ENCODE assay signal across 18 mouse cellular contexts in genomic region chr1:75517984-75518383, GRCm38 (mm10). TPM values are rescaled to one million over a fixed set of nuclear protein-coding genes. Genes with fewer than 3 reads are reported as not detected.
DNase-seq lines count a peak whose midpoint lies in the region; ATAC-seq lines count a peak whose summit lies in the region.
"Had no signal": no experiment of that assay in that cellular context is flagged by ENCODE, and none has a peak within 500 bp of the region (broad histone marks: within the 10 kb centered on the region; RNA-seq: fewer than 3 reads in every experiment).

No protein-coding gene starts in this region.

- no peak overlapping the region for H3K4me3 ChIP-seq in forebrain, embryonic 10.5 days
- no peak overlapping the region for H3K4me3 ChIP-seq in forebrain, embryonic 16.5 days (replicated peaks; ENCODE audit: low read length)
- no peak overlapping the region for H3K4me3 ChIP-seq in lung, embryonic 15.5 days
- no peak overlapping the region for H3K4me3 ChIP-seq in embryonic facial prominence, embryonic 15.5 days (replicated peaks)
- no peak overlapping the region for H3K4me3 ChIP-seq in stomach, embryonic 16.5 days (replicated peaks; ENCODE audit: low read length)
- H3K4me3 ChIP-seq in forebrain, embryonic 12.5 days (replicated peaks): no peak overlapping the region
- H3K4me3 ChIP-seq: limb, embryonic 13.5 days; neural tube, embryonic 12.5 days had no signal

- no peak for DNase-seq in forebrain, embryonic 10.5 days (ENCODE audit: extremely low spot score, low spot score)
- no peak for DNase-seq in lung, postnatal 10 days
- no peak for DNase-seq in urinary bladder, adult 18-20 months (ENCODE audit: low spot score in 2 of 2)
- DNase-seq: cerebellum, adult 2 months; heart, adult 11 months; heart, postnatal 36 days; lung, adult 18-20 months; spleen, adult 18-20 months; thymus, adult 2 months had no signal

- H3K27ac ChIP-seq in forebrain, embryonic 10.5 days: 0 out of 2 replicates have a peak overlapping the region, but pooled peaks have one; percentile 48
- H3K27ac ChIP-seq in forebrain, embryonic 16.5 days (ENCODE audit: low read length): no peak overlapping the region
- peak overlapping the region; percentile 98; the same call in 1 of the 2 replicates for H3K27ac ChIP-seq in lung, embryonic 15.5 days
- H3K27ac ChIP-seq in embryonic facial prominence, embryonic 15.5 days (replicated peaks): peak overlapping the region; percentile 63
- peak overlapping the region; percentile 72 for H3K27ac ChIP-seq in stomach, embryonic 16.5 days (ENCODE audit: low read length)
- no peak overlapping the region for H3K27ac ChIP-seq in forebrain, embryonic 12.5 days
- H3K27ac ChIP-seq: limb, embryonic 13.5 days; neural tube, embryonic 12.5 days had no signal

- H3K36me3 ChIP-seq in forebrain, embryonic 10.5 days (replicated peaks): no peaks in the 10 kb centered on the region
- no peaks in the 10 kb centered on the region for H3K36me3 ChIP-seq in forebrain, embryonic 16.5 days (ENCODE audit: control insufficient read depth, insufficient read depth)
- H3K36me3 ChIP-seq in lung, embryonic 15.5 days: no peaks in the 10 kb centered on the region
- no peaks in the 10 kb centered on the region for H3K36me3 ChIP-seq in embryonic facial prominence, embryonic 15.5 days
- no peaks in the 10 kb centered on the region for H3K36me3 ChIP-seq in stomach, embryonic 16.5 days (ENCODE audit: control insufficient read depth, insufficient read depth, low read length)
- H3K36me3 ChIP-seq in forebrain, embryonic 12.5 days (replicated peaks): no peaks in the 10 kb centered on the region
- H3K36me3 ChIP-seq: limb, embryonic 13.5 days; neural tube, embryonic 12.5 days had no signal

- H3K9me3 ChIP-seq in forebrain, embryonic 10.5 days: no peaks in the 10 kb centered on the region
- no peaks in the 10 kb centered on the region for H3K9me3 ChIP-seq in forebrain, embryonic 16.5 days (ENCODE audit: control insufficient read depth, low read length)
- no peaks in the 10 kb centered on the region for H3K9me3 ChIP-seq in lung, embryonic 15.5 days
- H3K9me3 ChIP-seq in embryonic facial prominence, embryonic 15.5 days (replicated peaks): no peaks in the 10 kb centered on the region
- H3K9me3 ChIP-seq in stomach, embryonic 16.5 days (replicated peaks; ENCODE audit: control insufficient read depth, low read length): no peaks in the 10 kb centered on the region
- no peaks in the 10 kb centered on the region for H3K9me3 ChIP-seq in forebrain, embryonic 12.5 days
- H3K9me3 ChIP-seq: limb, embryonic 13.5 days; neural tube, embryonic 12.5 days had no signal

- peaks cover 16% of the 10 kb centered on the region for H3K4me1 ChIP-seq in forebrain, embryonic 10.5 days
- peaks cover 8% of the 10 kb centered on the region for H3K4me1 ChIP-seq in forebrain, embryonic 16.5 days (replicated peaks; ENCODE audit: control insufficient read depth, insufficient read depth, low read length)
- H3K4me1 ChIP-seq in lung, embryonic 15.5 days: peaks cover 29% of the 10 kb centered on the region
- H3K4me1 ChIP-seq in embryonic facial prominence, embryonic 15.5 days: peaks cover 27% of the 10 kb centered on the region
- H3K4me1 ChIP-seq in stomach, embryonic 16.5 days (ENCODE audit: control insufficient read depth, insufficient read depth, low read length): peaks cover 18% of the 10 kb centered on the region
- peaks cover 13% of the 10 kb centered on the region for H3K4me1 ChIP-seq in forebrain, embryonic 12.5 days

- no peak overlapping the region for H3K4me2 ChIP-seq in forebrain, embryonic 16.5 days (ENCODE audit: low read length)
- no peak overlapping the region for H3K4me2 ChIP-seq in lung, embryonic 15.5 days
- no peak overlapping the region for H3K4me2 ChIP-seq in embryonic facial prominence, embryonic 15.5 days (replicated peaks)
- H3K4me2 ChIP-seq in stomach, embryonic 16.5 days (ENCODE audit: low read depth, low read length): no peak overlapping the region
- no peak overlapping the region for H3K4me2 ChIP-seq in forebrain, embryonic 12.5 days
- H3K4me2 ChIP-seq: limb, embryonic 13.5 days; neural tube, embryonic 12.5 days had no signal

- no peak overlapping the region for H3K9ac ChIP-seq in forebrain, embryonic 16.5 days (replicated peaks; ENCODE audit: low read depth, low read length)
- H3K9ac ChIP-seq in lung, embryonic 15.5 days: no peak overlapping the region
- H3K9ac ChIP-seq in embryonic facial prominence, embryonic 15.5 days: no peak overlapping the region
- H3K9ac ChIP-seq in stomach, embryonic 16.5 days (ENCODE audit: low read length): no peak overlapping the region
- H3K9ac ChIP-seq in forebrain, embryonic 12.5 days: no peak overlapping the region
- H3K9ac ChIP-seq: limb, embryonic 13.5 days; neural tube, embryonic 12.5 days had no signal

- ATAC-seq in forebrain, embryonic 16.5 days: no peak
- no peak for ATAC-seq in lung, embryonic 15.5 days (ENCODE audit: borderline replicate concordance, extremely low read depth, low FRiP score, low TSS enrichment)
- no peak for ATAC-seq in embryonic facial prominence, embryonic 15.5 days (ENCODE audit: insufficient number of reproducible peaks, low FRiP score, low TSS enrichment, low read depth)
- ATAC-seq in stomach, embryonic 16.5 days (ENCODE audit: insufficient read depth, low FRiP score): peak; percentile 9; the same call in 1 of the 2 replicates
- ATAC-seq in forebrain, embryonic 12.5 days (ENCODE audit: low FRiP score): no peak
- ATAC-seq: inflammation-experienced regulatory T-cells, adult 6 months; midbrain, embryonic 16.5 days had no signal

- WGBS in forebrain, embryonic 10.5 days: 55% methylated on average over 4 of the region's 4 CpGs
- 68% methylated on average over 4 of the region's 4 CpGs for WGBS in forebrain, embryonic 16.5 days
- 56% methylated on average over 4 of the region's 4 CpGs for WGBS in lung, embryonic 15.5 days
- WGBS in embryonic facial prominence, embryonic 15.5 days: 57% methylated on average over 4 of the region's 4 CpGs
- WGBS in stomach, embryonic 16.5 days: 33% methylated on average over 4 of the region's 4 CpGs
- WGBS in forebrain, embryonic 12.5 days: 75% methylated on average over 3 of the region's 4 CpGs

- no peaks in the 10 kb centered on the region for H3K27me3 ChIP-seq in forebrain, embryonic 10.5 days (ENCODE audit: poor library complexity, severe bottlenecking)
- no peaks in the 10 kb centered on the region for H3K27me3 ChIP-seq in forebrain, embryonic 16.5 days (replicated peaks; ENCODE audit: control insufficient read depth, insufficient read depth, low read length)
- H3K27me3 ChIP-seq in lung, embryonic 15.5 days: no peaks in the 10 kb centered on the region
- H3K27me3 ChIP-seq in embryonic facial prominence, embryonic 15.5 days: no peaks in the 10 kb centered on the region
- H3K27me3 ChIP-seq in stomach, embryonic 16.5 days (ENCODE audit: control insufficient read depth, insufficient read depth, low read length): no peaks in the 10 kb centered on the region
- H3K27me3 ChIP-seq in forebrain, embryonic 12.5 days: no peaks in the 10 kb centered on the region
- H3K27me3 ChIP-seq: limb, embryonic 13.5 days; neural tube, embryonic 12.5 days had no signal

RNA-seq across cellular contexts. Expression of gene Stk11ip, which starts 3.3 kb away (rescaled TPM):
- 33.2 and 33.5 TPM in 2 replicates for polyA plus RNA-seq in forebrain, embryonic 10.5 days (2016; fragmentation: Nextera tagmentation; extraction: Ambion mirVana)
- 16.7 and 22.4 TPM in 2 replicates for polyA plus RNA-seq in forebrain, embryonic 16.5 days (2015; fragmentation: Nextera tagmentation; extraction: Ambion mirVana)
- 20.7 and 20.8 TPM in 2 replicates for polyA plus RNA-seq in lung, embryonic 15.5 days (2015; fragmentation: Nextera tagmentation; extraction: Ambion mirVana)
- polyA plus RNA-seq in embryonic facial prominence, embryonic 15.5 days (2015; fragmentation: Nextera tagmentation; extraction: Ambion mirVana): 19.7 and 21.1 TPM in 2 replicates
- 18.6 and 19.8 TPM in 2 replicates for polyA plus RNA-seq in stomach, embryonic 16.5 days (2015; fragmentation: Nextera tagmentation; extraction: Ambion mirVana)
- polyA plus RNA-seq in forebrain, embryonic 12.5 days (2016; fragmentation: Nextera tagmentation; extraction: Ambion mirVana): 24.4 and 27.8 TPM in 2 replicates

RNA-seq across cellular contexts. Expression of gene Inha, which starts 11.1 kb away (rescaled TPM):
- polyA plus RNA-seq in forebrain, embryonic 10.5 days (2016; fragmentation: Nextera tagmentation; extraction: Ambion mirVana): 2.7 and 2.9 TPM in 2 replicates
- 13.7 and 18.1 TPM in 2 replicates for polyA plus RNA-seq in forebrain, embryonic 16.5 days (2015; fragmentation: Nextera tagmentation; extraction: Ambion mirVana)
- polyA plus RNA-seq in lung, embryonic 15.5 days (2015; fragmentation: Nextera tagmentation; extraction: Ambion mirVana): 3.6 and 4.6 TPM in 2 replicates
- 14.7 and 15.7 TPM in 2 replicates for polyA plus RNA-seq in embryonic facial prominence, embryonic 15.5 days (2015; fragmentation: Nextera tagmentation; extraction: Ambion mirVana)
- polyA plus RNA-seq in stomach, embryonic 16.5 days (2015; fragmentation: Nextera tagmentation; extraction: Ambion mirVana): 7.4 and 8.3 TPM in 2 replicates
- 5.9 and 6.6 TPM in 2 replicates for polyA plus RNA-seq in forebrain, embryonic 12.5 days (2016; fragmentation: Nextera tagmentation; extraction: Ambion mirVana)
- polyA plus RNA-seq: inflammation-experienced regulatory T-cells, adult 6 months had no signal

RNA-seq across cellular contexts. Expression of gene Obsl1, which starts 11.7 kb away (rescaled TPM):
- 34.5 and 35.8 TPM in 2 replicates for polyA plus RNA-seq in forebrain, embryonic 10.5 days (2016; fragmentation: Nextera tagmentation; extraction: Ambion mirVana)
- 19.6 and 21.6 TPM in 2 replicates for polyA plus RNA-seq in forebrain, embryonic 16.5 days (2015; fragmentation: Nextera tagmentation; extraction: Ambion mirVana)
- polyA plus RNA-seq in lung, embryonic 15.5 days (2015; fragmentation: Nextera tagmentation; extraction: Ambion mirVana): 74.0 and 77.9 TPM in 2 replicates
- 104 and 108 TPM in 2 replicates for polyA plus RNA-seq in embryonic facial prominence, embryonic 15.5 days (2015; fragmentation: Nextera tagmentation; extraction: Ambion mirVana)
- polyA plus RNA-seq in stomach, embryonic 16.5 days (2015; fragmentation: Nextera tagmentation; extraction: Ambion mirVana): 34.1 and 44.4 TPM in 2 replicates
- polyA plus RNA-seq in forebrain, embryonic 12.5 days (2016; fragmentation: Nextera tagmentation; extraction: Ambion mirVana): 31.8 and 36.8 TPM in 2 replicates
- polyA plus RNA-seq: inflammation-experienced regulatory T-cells, adult 6 months had no signal

RNA-seq across cellular contexts. Expression of gene Slc4a3, which starts 28.1 kb away (rescaled TPM):
- 13.6 and 15.0 TPM in 2 replicates for polyA plus RNA-seq in forebrain, embryonic 10.5 days (2016; fragmentation: Nextera tagmentation; extraction: Ambion mirVana)
- 37.4 and 50.4 TPM in 2 replicates for polyA plus RNA-seq in forebrain, embryonic 16.5 days (2015; fragmentation: Nextera tagmentation; extraction: Ambion mirVana)
- 11.3 and 13.2 TPM in 2 replicates for polyA plus RNA-seq in lung, embryonic 15.5 days (2015; fragmentation: Nextera tagmentation; extraction: Ambion mirVana)
- 22.5 and 26.3 TPM in 2 replicates for polyA plus RNA-seq in embryonic facial prominence, embryonic 15.5 days (2015; fragmentation: Nextera tagmentation; extraction: Ambion mirVana)
- polyA plus RNA-seq in stomach, embryonic 16.5 days (2015; fragmentation: Nextera tagmentation; extraction: Ambion mirVana): 14.1 and 15.4 TPM in 2 replicates
- polyA plus RNA-seq in forebrain, embryonic 12.5 days (2016; fragmentation: Nextera tagmentation; extraction: Ambion mirVana): 22.4 and 29.4 TPM in 2 replicates

RNA-seq across cellular contexts. Expression of gene Tmem198, which starts 38.7 kb away (rescaled TPM):
- polyA plus RNA-seq in forebrain, embryonic 10.5 days (2016; fragmentation: Nextera tagmentation; extraction: Ambion mirVana): 4.5 and 6.1 TPM in 2 replicates
- polyA plus RNA-seq in forebrain, embryonic 16.5 days (2015; fragmentation: Nextera tagmentation; extraction: Ambion mirVana): 59.8 and 60.5 TPM in 2 replicates
- polyA plus RNA-seq in lung, embryonic 15.5 days (2015; fragmentation: Nextera tagmentation; extraction: Ambion mirVana): 0.65 and 0.82 TPM in 2 replicates
- polyA plus RNA-seq in embryonic facial prominence, embryonic 15.5 days (2015; fragmentation: Nextera tagmentation; extraction: Ambion mirVana): 1.3 and 1.4 TPM in 2 replicates
- 1.6 and 2.1 TPM in 2 replicates for polyA plus RNA-seq in stomach, embryonic 16.5 days (2015; fragmentation: Nextera tagmentation; extraction: Ambion mirVana)
- 20.8 and 24.1 TPM in 2 replicates for polyA plus RNA-seq in forebrain, embryonic 12.5 days (2016; fragmentation: Nextera tagmentation; extraction: Ambion mirVana)

Comparison
In these comparisons a context has a peak if more than half of its experiments do, and no peak if none do; other contexts are left out.
1. H3K27ac ChIP-seq: peak in forebrain, embryonic 10.5 days (single experiment), lung, embryonic 15.5 days (single experiment), embryonic facial prominence, embryonic 15.5 days (single experiment) and stomach, embryonic 16.5 days (single experiment); none in forebrain, embryonic 16.5 days (single experiment) and forebrain, embryonic 12.5 days (single experiment).